Mouse (Mus musculus): ENCODE measurements around the gene Pacsin3. TPM values are rescaled to one million over a fixed set of nuclear protein-coding genes. Genes with fewer than 3 reads are reported as not detected.

The Pacsin3 gene
- 0.25 TPM for polyA plus RNA-seq (2017; shearing (Covaris generic))

DNA sequence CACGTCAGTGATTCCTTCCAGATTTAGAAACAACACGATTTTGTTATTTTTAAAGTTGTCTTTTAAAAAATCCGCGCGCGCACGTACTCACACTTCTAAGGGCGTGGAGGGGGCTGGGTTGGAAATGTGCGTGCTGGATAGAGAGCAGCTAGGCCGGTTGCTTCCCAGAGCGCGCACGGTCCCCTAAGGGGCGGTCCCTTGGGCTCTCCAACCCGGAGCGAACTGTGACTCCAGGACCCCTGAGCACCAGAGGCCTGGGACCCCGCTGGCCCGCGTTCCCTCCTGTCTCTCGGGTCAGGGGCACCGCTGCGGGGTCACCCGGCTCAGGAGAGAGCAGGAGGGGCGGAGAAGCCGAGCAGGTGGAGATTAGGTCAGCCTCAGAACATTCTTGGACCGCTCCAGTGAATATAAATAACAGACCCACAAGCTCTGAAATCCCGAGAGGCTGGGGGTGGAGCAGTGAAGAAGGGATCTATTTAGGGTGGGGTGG, at the start of gene Pacsin3:
TSS of gene Pacsin3 (plus strand) at position 294 of the 490 bp plus-strand sequence.

GRCm38 (mm10) chr2:91236601-91237510, 18.9 kb upstream of the Pacsin3 start, which contains the start of gene Ddb2:
TSS of gene Ddb2 (minus strand) at chr2:91236982.

DNA sequence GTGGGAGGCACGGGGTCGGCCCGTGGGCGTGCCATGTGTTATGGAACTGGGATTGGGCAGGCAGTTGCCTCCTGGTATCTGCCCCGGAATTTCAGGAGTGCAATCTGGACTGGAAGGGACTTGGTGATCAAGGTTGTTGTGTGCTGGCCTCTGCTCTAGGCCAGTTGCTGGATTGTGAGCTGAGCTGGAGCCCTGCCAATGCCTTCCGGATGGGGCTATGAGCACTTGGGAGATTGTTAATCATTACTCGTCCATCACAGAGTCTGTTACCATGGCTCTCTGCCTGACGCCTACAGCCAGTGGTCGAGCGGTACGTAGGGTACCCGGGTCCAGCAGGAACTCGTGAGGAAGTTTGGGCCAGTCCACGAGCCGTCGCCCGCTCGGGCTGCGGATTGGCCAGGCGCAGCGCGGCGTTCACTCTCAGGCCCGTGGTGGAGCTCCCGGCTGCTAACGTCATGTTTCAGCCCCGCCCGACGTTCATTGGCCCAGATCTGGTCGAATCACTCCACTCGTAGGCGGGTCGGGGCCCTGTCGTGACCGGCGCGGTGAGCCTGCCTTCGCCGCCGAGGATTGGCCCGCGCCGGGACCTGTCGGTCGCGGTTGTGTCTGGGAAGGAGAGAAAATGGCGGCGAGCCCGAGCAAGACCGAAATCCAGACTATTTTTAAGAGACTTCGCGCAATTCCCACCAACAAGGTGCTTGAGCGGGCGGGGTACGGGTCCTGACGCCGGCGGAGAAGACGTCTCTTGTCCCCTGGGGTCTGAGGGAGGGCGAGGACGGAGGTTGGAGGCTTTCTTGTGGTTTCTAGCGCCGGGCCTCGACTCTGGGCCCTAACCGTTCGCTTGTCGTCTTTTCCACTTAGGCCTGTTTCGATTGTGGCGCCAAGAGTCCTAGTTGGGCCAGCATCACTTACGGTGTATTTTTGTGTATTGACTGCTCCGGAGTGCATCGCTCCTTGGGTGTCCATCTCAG, 9.2 kb downstream of the Pacsin3 start, which contains the start of gene Arfgap2:
TSS of gene Arfgap2 (plus strand) at position 264 of the 971 bp plus-strand sequence.

Other genes with a start within 250 kb of the Pacsin3 start
- 4.2 TPM for gene Rapsn, start 220.3 kb upstream of the Pacsin3 start, polyA plus RNA-seq (2017; shearing (Covaris generic))
- 282 TPM for gene Psmc3, start 201.9 kb upstream of the Pacsin3 start, polyA plus RNA-seq (2017; shearing (Covaris generic))
- 39.2 TPM for gene Slc39a13, start 185.5 kb upstream of the Pacsin3 start, polyA plus RNA-seq (2017; shearing (Covaris generic))
- gene Spi1, start 173.6 kb upstream of the Pacsin3 start, polyA plus RNA-seq (2017; shearing (Covaris generic)) = 1.4 TPM
- not detected for gene Mybpc3, start 137.8 kb upstream of the Pacsin3 start, polyA plus RNA-seq (2017; shearing (Covaris generic))
- 124 TPM for gene Madd, start 72.1 kb upstream of the Pacsin3 start, polyA plus RNA-seq (2017; shearing (Covaris generic))
- gene Nr1h3, start 53.1 kb upstream of the Pacsin3 start, polyA plus RNA-seq (2017; shearing (Covaris generic)) = 1.7 TPM
- 17.2 TPM for gene Acp2, start 53.1 kb upstream of the Pacsin3 start, polyA plus RNA-seq (2017; shearing (Covaris generic))
- 84.5 TPM for gene Ddb2, start 19.0 kb upstream of the Pacsin3 start, polyA plus RNA-seq (2017; shearing (Covaris generic))
- gene Arfgap2, start 9.0 kb downstream of the Pacsin3 start, polyA plus RNA-seq (2017; shearing (Covaris generic)) = 131 TPM
- gene 1110051M20Rik, start 188.8 kb downstream of the Pacsin3 start, polyA plus RNA-seq (2017; shearing (Covaris generic)) = 20.0 TPM
- gene Lrp4, start 201.6 kb downstream of the Pacsin3 start, polyA plus RNA-seq (2017; shearing (Covaris generic)) = 0.02 TPM

Data from CD4-positive, CD25-positive, alpha-beta regulatory T cell (primary cell).